Mouse (Mus musculus): Measurements from ENCODE around the gene Gm20521.
"Not testable (repeated sequence)": the region's sequence is repeated elsewhere in the genome, so short reads cannot be mapped to it uniquely, and the experiment has no call there.

Gene Gm20521

DNA sequence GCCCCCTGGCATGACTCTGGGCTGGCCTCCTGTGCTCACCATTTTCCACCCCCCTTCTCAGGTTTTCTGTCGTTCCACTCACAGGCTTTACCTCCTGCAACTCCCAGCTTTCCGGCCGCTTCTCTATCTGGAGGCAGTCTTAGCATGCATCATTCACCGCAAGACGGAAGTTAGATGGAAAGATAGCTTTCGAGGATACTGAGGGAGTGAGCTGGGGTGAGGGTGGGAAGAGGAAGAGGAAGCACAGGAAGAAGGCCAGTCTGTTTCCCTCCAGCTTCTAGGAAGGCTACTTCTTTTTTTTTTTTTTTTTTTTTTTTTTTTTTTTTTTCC, 53.6 kb downstream of the Gm20521 start:
- no peak for DNase-seq (ENCODE audit: low spot score in 2 of 2)

DNA sequence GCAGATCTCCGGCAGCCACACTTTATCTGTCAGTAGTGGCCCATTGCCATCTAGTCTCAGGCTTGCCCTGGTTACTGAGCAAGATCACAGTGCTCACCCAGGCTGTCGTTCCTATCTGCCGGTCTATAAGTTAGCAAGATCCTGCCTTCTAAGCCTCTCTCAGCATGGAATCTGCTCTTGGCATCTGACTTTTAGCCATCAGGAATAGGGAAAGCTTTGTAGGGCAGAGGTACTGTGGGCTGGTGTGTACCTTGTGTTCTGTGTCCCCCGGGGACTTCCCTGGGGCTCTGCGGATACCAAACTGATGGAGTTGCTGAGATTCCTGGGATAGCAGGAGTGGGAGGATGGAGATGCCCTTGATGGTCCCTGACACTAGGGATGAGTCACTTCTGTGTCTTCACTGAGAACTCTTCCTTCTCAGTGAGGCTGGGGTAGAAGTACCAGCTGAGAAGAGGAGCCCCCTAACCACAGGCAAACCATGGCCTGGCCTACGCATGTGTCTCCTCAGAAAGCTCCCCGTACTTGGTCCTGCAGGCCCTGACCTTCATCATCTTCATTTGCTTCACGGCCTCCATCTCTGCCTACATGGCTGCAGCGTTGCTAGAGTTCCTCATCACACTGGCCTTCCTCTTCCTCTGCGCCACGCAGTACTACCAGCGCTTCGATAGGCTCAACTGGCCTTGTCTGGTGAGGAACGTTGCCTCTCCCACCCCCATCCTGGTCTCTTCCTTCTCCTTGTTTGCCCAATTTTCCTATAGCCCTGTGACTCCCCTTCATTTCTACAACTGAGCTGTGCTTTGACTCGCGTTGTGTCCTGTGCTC, 54.3 kb downstream of the Gm20521 start:
- DNase-seq (ENCODE audit: low spot score in 2 of 2): no peak

DNA sequence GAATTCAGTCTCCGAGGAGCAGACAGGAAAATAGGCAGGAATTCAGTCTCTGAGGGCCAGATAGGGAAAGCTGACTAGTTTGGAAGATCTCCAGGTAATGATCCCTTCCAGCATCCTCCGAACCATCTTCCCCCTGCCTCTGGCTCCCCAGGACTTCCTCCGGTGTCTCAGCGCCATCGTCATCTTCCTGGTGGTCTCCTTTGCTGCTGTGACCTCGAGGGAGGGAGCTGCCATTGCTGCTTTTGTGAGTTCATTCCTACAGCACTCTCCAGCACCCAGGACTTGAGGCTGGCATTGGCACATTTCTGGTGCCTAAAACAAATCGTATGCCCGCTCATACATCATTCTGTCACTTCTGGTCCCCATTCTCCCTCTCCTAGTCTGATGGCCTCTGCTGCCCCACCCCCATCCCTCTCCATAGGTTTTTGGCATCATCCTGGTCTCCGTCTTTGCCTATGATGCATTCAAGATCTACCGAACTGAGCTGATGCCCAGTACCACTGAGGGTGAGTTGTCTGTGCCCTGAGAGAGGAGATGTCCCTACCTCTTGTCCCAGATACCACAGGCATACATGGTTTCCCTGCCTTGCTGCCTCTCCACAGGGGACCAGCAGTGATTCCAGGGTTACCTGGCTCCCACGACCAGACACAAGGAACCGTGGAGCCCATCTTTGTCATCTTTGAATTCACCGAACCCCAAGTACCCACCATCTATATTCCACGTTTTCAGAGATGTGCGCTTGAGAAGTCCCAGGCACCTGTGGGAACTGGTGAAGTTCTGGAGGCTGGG, 55.4 kb downstream of the Gm20521 start:
- no peak for DNase-seq (ENCODE audit: low spot score in 2 of 2)

- DNase-seq (ENCODE audit: low spot score in 2 of 2): peak in 1 of 2 experiments; percentile 59
Measured at GRCm38 (mm10) chr14:54939434-54940175, 56.4 kb downstream of the Gm20521 start.

- no peak for DNase-seq (ENCODE audit: low spot score in 2 of 2)
Measured at GRCm38 (mm10) chr14:54940176-54940530, 56.9 kb downstream of the Gm20521 start.

DNA sequence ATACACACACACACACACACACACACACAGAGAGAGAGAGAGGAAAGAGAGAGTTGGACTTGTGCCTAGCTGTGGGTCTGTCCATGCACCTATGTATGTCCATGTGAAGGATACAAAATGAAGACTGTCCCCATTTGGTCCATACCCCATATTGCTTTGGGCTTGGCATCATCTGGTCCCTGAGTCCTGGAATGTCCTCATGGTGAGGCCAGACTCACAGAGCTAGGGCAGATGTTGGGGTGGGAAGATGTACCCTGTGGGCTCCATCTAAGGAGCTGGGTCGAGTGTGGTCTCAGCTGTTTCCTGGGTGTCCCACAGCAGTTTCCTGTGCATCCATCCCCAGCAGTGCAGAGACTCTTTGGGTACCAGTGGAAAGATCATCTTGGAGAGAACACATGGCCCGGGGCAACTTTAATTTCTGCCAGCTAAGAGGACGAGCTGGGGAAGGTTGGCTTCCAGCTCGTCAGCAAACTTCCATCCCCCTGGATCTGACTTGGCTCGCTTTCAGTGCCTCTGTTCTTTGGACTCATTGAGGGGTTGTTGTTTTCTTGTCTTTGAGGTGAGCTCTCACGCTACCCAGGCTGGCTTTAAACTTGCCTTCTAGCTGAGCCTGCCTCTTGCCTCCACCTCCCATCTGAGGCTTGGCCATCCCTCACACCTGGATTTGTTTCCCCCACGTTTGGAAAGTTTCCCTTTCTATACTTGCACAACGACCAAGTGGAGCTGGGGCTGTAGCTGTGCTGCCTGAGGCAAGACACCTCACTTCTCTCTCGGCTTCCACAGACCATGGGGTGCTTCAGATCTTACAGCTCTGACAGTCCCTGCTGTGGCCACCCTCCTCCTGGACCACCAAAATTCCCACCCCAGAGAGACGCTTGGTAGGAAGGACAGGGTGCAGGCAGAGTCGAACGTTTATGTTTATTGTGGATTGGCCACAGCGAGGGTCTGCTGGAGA, 58.1 kb downstream of the Gm20521 start:
- DNase-seq (ENCODE audit: low spot score in 2 of 2): no peak

DNA sequence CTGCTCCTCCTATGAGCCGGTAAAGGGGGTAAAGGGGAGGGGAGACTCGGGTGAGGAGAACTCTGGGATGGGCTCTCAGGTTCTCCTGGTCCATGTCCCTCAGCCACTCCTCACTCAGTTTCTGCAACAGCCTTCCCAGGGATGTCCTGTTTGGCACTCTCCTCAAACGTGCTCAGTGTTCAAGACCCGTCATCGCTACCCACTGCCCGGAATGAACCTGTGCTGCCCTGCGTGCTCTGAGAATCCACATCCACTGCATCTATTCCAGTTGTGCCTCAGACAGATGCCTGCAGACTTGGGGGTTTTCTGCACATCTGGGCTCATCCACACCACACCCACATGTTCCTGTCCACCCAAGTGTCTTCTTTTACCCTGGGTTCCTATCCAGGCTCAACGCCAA, 59.2 kb downstream of the Gm20521 start:
- DNase-seq (ENCODE audit: low spot score in 2 of 2): no peak

DNA sequence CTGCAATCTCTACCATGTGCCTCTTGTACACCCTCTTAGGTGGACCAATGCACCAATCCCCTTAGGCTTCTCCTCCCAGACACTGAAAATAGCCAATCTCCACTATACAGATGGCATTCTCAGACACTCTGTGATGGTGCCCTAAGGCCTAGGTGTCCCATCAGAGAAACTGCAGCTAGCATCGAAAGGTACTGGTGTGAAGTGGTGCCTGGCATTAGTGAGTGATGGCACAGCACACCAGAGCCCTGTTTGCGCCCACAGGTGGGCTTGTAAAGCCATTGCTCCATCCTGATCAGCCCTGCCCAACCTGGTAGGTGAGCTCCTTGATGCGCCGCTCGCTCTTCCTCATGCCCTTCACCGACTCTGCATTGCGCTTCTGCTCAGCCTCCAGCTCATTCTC, 60.7 kb downstream of the Gm20521 start:
- no peak for DNase-seq (ENCODE audit: low spot score in 2 of 2)

DNA sequence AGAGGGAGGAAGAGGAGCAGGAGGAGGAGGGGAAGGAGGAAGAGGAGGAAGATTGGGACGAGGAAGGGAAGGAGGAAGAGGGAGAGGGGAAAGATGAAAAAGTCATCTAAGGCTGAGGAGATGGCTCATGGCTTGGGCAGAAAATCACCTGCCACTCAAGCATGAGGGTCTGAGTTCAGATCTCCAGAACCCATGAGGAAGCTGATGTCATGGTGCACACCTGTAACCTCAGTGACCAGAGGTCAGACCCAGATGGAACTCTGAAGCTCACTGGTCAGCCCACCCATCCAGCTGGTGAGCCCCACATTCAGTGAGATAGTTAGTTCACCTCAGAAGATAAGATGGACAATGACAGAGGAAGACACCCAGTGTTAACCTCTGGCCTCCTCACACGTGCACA, 61.7 kb downstream of the Gm20521 start:
- DNase-seq (ENCODE audit: low spot score in 2 of 2): no peak

GRCm38 (mm10) chr14:54945975-54946704, 62.9 kb downstream of the Gm20521 start:
- no peak for DNase-seq (ENCODE audit: low spot score in 2 of 2)

GRCm38 (mm10) chr14:54947008-54947407, 63.8 kb downstream of the Gm20521 start:
- not testable (repeated sequence) for DNase-seq (ENCODE audit: low spot score in 2 of 2)

Measured in cerebellum, postnatal 4 days (tissue).